Mouse (Mus musculus) common myeloid progenitor, adult 5-6 weeks (primary cell): ENCODE results near the gene Myo5c. TPM values are rescaled to one million over a fixed set of nuclear protein-coding genes. Genes with fewer than 3 reads are reported as not detected.

Experiments used
- ATAC-seq: replicated peaks from 2 replicates; pipeline ENCODE4 v1.8.0; 2016; ENCODE audit warnings: low read depth, mild to moderate bottlenecking, moderate TSS enrichment, inconsistent platforms; ENCODE audit not compliant: poor library complexity, severe bottlenecking
- total RNA-seq: library from RNA; stranded (forward); fragments of 200-1000, 187-1606 nt; gene quantifications from 2 replicates; pipeline ENCODE4 v1.2.3, GENCODE M21; 2017

Myo5c gene
- 0.63 and 1.1 TPM in 2 replicates for total RNA-seq

DNA sequence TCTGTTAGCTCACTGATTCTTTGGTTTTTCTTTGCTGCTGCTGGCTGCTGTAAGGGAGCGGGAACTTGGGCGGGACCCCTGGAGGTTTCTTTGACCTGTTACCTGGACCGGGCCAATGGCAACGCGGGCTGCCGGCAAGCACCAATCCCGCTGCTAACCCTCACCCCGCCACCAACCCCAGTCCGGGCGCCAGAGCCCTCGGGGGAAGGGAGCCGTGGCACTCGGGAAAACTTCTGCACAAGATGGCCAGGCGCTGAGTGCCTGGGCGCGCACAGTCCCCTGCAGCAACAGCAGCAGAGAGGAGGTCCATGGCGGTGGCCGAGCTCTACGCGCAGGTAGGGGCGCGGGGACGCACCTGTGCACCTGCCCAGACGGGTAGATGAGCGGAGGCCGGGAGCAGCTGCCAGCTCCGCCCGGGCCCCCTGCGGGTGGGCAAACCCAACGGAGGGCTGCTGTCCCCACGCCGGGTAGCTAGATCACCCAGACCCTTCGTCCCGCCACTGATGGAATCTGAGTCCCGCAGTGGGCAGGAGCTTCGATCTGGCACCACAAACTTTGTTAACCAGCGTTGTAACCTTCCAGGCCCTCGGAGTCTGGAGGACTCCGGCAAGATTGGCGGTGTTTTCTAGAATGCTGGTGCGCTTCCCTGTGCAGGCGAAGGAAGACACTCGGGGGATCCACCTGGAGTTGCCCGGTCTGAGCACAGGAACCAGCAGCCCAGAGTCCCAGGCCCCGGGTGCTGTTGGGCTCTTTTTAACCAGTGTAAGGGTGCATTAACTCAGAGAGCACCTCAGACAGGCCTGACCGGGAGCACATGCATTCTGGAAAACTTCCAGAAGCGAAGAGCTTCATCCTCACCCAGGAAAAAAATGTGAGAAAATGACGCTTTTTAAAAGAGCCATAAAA is at the start of gene Myo5c:
Myo5c (plus strand) TSS at position 180 of the 906 bp plus-strand sequence.
- peak; percentile 83 for ATAC-seq

DNA sequence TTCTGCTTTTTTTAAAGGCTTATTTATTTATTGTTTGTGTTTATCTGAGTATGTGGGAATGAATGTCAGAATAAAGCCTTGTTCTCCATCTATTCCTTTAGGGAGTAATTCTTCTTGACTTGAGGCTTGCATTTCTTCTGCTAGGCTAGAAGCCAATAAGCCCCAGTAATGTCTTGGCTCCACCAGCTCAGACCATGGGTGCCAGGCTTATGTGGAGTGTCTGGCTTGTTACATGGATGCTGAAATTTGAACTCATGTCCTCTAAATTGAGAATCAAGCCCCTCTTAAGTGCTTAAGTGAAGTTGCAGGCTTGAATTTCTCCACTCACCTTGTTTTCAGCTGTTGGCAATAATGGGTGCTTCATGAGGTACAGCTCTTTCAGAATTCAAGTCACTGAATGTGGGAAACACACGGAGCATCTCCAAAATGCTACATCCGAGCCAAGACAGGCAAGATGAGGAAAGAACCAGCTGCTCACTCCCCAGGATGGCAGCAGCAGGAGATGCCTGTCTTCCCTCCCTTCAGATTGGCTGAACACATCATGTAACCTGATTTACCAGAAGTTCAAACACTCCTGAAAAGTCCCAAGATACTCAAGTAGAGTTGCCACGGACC is 44.1 kb upstream of the Myo5c start:
- no peak for ATAC-seq

DNA sequence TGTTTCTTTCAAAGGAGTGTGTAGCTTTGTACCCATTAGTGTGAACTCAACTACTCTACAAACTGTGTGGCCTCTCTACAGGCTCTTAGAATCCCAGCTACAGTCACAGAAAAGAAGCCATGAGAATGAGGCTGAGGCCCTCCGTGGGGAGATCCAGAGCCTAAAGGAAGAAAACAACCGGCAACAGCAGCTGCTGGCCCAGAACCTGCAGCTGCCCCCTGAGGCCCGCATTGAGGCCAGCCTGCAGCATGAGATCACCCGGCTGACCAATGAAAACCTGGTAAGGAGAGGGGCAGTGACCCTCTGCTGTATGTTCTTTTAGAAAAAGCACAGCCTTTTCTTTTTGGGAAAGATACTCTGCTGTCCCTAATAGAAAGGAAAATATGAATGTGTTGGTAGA is 38.0 kb upstream of the Myo5c start:
- no peak for ATAC-seq

DNA sequence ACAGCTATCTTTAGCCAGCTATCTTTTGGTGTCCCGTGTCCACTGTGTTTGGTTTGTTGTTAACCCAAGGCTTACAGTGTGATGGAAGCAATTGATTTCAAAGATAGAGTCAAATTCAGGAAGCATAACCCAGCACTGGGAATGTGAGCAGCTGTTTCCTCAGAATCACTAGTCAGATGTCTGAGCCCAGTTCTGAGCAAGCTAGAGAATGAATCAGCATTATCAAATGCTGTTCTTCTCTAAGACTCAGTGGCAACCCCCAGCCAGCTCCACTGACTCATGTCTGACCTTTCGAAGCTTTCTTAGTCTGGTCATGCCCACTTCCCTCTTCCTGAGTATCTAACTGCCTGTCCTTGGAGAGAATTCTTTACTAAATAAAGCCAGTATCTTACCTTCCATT is 35.5 kb upstream of the Myo5c start:
- ATAC-seq: peak; percentile 95

DNA sequence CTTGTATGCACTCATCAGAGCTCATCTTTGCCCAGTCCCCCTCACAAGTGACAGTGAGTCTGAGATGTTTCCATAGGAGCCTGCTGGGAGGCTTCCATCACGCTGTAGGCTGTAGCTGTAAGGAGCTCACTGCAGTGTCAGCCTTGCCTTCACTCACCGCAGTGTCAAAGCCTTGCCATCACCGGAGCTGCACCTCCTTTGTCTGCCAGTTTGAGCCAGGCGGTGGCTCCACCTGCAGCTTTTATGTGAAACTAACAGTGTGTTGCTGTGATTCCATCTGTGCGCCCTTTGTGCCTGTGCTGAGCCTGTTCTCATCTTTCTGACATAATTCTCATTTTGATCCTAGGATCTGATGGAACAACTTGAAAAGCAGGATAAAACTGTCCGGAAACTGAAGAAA is 34.5 kb upstream of the Myo5c start:
- no peak for ATAC-seq

DNA sequence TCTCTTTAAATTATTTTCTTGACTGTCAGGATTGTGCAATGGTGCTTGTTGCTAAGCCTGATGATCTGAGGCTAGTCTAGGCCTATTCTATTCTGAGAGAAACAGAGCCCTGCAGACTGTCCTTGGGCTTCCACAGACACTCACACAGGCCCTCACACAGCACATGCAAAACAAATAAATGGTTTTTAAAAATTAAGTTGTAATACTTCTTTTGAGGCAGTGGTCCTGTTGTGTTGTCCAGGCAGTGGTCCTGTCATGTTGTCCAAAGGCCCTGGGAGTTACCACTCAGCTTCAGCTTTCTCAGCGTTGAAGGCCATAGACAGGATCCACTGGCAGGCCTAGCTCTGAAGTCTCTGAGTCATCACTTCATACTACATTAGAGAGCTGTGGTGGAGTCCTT is 30.3 kb upstream of the Myo5c start:
- no peak for ATAC-seq

DNA sequence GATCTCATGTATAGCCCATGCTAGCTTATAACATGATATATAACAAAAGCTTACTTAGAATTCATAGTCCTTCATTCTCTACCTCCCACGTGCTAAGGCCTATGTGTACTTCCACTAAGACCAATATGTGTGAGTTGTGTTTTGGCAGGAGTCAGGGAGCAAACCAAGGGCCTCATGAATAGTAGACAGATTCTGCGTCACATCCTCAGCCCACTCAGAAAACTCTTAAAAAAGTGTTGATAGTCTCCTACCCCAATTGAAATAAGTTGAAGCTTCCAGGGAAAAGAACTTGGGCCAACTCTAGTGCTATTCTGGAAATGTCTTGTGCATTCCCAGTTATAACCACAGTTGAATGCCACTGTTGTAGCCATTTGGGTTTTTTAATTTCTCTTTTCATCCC is 29.8 kb upstream of the Myo5c start:
- ATAC-seq: no peak

DNA sequence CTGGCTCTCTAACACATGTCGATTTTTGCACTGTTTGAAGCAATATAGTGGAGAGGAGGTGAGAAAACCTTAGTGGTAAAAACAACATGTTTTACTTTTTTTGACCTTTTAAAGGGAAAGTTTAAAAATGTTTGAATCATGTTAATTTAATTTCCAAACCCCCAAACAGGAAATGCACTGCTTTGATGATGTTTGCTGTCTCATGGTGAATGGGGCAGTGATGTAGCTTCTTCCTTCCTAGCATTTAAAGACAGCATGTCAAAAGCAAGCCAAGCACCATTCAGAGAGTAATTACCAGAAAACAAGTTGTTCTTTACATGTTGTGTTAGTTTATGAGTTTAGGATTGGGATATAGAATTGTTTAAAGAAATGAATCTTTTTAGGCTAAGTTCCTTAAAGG is 22.6 kb upstream of the Myo5c start:
- no peak for ATAC-seq

DNA sequence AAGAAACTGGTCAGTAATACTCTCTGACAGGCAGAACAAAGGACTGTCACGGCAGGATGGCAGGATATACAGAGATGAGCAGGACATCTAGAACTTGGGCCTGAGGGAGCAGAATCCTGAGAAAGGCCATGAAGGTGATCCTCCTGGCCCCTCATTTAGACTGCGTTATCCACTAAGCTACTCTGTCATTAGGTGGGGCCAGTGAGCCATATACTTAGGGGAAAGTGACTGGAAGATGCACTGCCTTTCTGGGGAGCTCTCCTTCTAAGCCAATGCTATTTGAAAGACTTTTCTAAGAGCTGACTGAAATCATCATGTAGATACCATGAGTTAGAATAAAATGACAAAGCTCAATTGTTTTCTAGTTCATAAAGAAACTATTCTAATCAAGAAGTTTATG is 21.6 kb upstream of the Myo5c start:
- no peak for ATAC-seq

DNA sequence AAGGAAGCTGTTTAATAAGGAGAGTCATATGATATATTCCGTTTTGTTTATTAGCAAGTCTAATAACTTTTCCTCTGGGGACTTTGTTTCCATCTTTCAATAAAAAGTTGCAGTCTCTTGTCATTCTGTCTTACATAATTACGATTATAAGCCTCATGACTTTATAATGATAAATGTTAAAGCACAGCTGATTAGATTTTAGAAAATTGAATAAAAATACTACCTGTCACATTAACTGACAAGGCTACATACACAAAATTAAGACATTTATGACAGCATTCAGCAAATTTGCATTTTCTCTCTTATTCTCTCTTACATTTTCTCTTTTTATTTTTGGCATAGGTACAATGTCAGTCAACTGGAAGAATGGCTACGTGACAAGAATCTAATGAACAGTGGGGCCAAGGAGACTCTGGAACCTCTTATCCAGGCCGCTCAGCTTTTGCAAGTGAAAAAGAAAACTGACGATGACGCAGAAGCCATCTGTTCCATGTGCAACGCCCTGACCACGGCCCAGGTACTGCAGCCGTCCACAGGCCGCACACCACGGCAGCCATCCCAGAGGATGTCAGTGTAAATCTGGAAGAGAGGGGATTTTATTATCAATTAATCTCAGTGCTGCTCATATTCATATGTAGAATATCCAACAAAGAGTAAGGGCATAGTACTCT is 16.9 kb upstream of the Myo5c start:
- no peak for ATAC-seq

DNA sequence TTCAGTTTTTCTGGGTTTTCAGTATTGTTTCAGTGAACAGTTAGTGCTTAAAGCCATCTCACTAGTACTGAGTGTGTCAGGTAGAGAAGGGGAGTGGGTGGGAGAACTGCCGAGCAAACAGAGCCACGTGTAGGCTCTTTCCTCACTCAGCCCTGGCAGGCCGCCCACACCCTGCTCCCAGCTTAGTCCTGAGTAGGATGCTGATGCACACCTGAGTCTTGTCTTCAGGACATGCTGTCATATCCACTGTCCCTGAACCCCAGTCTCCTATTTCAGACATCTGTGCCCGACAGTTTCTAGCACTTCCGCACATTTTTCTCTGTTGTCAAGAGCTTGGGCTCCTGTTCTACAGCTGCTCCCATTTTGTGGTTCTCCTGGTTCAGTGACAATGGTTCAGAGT is 11.9 kb upstream of the Myo5c start:
- no peak for ATAC-seq

DNA sequence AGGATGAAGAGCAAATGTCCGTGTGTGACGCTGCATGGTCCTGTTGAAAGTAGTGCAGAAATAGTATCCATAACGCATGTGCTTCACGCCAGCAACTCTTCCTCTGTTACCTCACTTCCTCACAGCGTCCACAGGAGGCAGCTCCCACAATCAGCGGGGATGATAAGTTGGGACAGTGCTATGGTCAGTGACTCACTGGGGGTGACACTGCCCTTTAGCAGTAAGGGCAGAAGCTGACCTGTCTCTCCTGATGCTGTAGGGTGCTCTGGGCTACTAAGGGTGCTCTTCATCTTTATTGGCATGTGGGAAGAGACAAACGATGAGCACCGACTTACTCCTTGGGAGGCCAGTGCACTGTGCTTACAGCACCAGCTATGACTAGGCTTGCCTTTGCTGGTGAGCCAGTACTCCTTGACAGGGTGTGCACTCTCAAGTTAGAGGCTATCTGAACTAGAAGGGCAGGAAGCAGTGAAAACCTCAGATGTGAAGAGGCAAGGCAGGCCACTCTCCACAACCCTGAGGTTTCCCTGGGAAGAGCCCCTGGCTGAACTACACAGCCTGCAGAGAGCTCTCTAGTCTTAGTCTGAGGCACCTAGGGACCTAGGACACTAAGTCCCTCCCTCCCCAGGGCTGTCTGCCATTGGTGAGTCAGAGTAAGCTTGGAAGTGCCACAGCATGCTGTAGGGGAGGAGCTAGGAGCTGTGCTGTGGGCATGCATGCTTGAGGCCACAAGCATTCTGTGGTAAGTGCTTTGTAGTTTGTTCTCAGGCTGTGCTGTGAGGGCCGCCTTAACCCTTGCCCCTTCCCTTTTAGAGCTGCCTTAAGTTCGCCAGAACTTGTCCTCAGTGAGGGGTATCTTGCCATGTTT is 10.2 kb upstream of the Myo5c start:
- ATAC-seq: peak; percentile 95

DNA sequence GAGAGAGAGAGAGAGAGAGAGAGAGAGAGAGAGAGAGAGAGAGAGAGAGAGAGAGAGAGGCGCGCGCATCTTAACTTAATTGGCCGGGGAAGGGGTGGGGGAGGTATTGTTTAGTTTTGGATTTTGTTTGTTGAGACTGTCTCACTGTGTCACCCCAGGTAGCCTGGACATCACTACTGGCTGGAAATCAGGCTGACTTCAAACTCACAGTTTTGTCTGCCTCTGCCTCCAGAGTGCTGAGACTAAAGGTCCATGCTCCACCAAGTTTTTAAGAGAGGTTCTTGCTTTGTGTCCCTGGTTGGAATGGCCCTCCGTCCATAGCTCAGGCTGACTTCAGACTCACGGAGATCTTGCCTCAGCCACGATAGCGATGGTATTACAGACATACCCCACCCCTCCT is 1.0 kb downstream of the Myo5c start:
- ATAC-seq: no peak

DNA sequence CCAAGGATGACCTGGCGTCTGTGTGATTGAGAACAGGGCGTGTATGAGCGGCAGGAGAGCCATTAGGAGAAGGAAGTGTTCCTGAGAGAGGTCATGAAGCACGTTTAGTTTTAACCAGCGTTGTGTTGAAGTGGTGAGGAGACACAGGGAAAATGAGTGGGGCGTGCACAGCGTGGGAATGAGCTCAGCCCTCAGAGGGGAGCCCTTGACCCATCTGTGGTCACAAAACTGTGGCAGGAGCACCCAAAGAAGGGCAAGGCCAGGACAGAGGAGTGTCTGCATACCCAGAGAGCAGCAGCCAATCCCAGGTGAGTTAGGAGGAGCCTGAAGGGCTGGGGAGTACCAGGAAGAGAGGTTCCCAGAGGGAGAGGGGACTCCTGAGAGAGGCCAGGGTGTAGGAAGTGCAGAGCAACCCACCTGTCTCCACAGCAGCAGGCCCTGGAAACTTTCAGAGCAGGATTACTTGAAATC is 2.5 kb downstream of the Myo5c start:
- no peak for ATAC-seq

DNA sequence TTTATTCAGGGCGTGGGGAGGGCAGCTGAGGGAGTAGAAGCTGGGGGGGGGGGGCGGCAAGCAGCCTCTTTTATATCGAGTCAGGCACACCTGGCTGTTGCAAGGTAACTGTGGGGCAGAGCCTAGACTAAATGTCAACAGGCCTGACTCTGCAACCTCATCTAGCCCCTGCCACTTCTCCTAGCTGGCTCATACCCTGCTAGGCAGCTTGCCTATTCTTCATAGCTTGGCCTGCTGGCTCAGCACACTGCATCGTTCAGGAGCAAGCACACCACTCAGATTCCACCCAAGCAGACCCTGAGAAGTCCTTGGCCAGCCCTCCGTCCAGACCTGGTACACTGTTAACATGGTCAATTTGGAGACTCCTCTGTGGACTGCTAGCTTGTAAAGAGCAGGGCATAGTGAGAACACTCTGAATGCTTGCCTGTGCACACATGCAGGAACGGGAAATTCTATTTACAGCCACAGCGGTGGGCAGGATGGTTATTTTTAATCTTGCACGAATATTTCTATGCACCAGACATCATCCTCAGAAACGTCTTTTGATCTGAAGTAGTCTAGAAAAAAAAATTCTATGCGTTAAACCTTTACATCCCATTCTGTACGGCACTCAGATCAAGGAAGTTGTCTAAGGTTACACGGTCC is 3.3 kb downstream of the Myo5c start:
- no peak for ATAC-seq

DNA sequence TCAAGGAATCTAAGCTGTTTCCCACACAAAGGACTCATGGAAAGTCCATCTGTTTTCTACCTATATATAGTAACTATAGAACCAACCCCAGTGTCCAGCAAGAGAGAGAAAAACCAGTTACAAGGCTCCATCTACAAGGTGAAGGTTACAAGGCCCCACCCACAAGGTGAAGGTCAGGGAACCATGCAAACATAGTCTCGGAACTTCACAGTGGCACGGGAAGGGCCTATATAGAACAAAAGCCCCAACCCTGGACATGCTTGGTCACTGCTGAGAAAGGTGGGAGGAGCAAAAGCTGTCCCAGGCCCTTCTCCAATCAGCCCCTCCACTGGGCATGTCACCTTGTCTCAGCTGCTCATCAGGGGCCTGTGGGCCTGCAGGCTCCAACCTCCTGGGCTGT is 3.9 kb downstream of the Myo5c start:
- no peak for ATAC-seq

DNA sequence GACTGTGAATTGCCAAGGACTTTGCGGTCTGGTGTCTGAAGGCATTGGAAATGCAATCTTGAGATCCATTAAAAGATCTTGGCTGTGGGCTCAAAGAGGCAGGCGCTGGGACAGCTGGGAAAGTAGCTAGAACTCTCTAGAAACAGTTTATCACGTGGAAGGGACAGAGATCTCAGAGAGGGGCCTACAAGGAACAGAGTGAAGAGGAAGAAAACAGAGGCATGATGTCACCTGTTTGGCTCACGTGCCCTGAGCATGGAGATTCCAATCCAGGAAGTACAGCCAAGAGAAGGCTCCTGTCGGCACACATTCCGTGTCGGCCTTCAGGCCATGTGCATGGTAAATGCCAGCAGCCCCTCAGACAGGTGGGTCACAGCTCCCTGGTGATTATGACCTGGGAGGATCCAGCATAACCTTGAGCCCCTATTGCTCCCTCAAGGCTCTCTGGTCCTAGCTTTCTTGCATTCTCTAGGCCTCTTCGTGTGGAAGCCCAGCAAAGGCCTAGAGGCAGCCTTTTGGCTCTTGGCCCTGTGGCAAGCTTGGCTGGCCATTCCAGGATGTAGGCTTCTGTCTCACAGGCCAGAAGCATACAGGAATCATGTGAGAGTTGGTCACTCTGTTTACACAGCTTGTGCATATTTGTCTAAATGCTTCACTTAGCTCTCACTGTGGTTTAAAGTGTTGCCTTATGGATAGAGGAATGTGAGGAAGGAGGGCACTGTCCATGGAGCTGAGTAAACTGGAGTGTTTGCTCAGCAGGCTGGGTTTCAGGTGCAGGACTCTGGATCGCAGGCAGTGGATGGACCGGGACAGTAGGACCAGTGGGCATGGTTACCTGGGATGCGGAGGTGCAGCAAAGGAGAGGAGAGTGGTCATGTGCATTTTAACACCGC is 4.8 kb downstream of the Myo5c start:
- no peak for ATAC-seq

DNA sequence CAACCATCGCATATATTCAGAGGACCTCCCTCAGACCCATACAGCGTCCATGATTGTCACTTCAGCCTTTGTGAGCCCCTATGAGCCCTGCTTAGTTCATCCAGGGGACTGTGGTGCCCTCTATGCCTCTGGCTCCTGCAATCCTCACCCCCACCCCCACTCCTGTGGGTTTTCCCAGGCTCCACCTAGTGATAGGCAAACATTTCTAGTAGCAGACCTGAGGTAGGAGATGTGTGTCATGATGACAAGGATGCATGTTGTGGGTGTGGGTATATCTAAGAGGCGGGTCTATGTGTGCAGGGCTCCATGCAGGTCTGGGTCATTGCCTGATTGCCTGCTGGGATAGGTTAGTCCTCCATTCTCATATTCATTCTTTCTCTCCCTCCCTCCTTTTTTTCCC is 6.4 kb downstream of the Myo5c start:
- no peak for ATAC-seq

DNA sequence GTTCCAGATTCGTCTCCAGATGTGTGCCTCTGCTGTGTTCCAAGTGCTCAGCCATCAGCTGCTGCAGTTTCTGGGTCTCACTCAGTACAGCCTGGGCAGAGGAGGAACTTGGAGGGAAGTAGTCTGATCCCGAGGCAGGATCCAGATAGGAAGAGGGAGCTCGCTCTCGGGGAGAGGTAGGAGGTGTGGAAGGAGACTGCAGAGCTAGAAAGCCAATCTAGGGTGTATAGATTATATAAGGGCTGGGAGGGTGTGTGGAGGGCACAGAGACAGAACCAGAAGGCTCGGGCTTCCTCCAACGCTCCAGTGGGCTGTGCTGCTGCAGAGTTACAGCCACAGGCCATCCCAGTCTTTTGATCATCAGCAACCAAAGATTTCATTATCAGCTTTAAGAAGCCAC is 11.2 kb downstream of the Myo5c start:
- ATAC-seq: no peak
